Mouse (Mus musculus): ENCODE measurements around the gene Tcam1. TPM values are rescaled to one million over a fixed set of nuclear protein-coding genes. Genes with fewer than 3 reads are reported as not detected.

Tcam1 gene
- total RNA-seq, 1 experiment = 1.0 TPM

- no peak for DNase-seq (ENCODE audit: low read depth, low spot score)
- H3K4me1 ChIP-seq (ENCODE audit: control insufficient read depth in 2 of 2, insufficient read depth in 2 of 2, low read length in 2 of 2, poor library complexity in 1 of 2) = no peaks in the 10 kb centered on the region; a peak in 1 of 4 replicates
- no peak overlapping the region for H3K9ac ChIP-seq (ENCODE audit: insufficient read depth, low read depth, low read length, poor library complexity, severe bottlenecking)
- no peak overlapping the region for H3K4me3 ChIP-seq (ENCODE audit: insufficient read depth in 1 of 2, low read depth in 1 of 2, low read length in 2 of 2, poor library complexity in 1 of 2, severe bottlenecking in 1 of 2)
- TF ChIP-seq HCFC1 (IDR thresholded peaks at IDR 0.05; ENCODE audit: borderline replicate concordance, insufficient read depth, low read length) (no peak), CHD2 (IDR thresholded peaks at IDR 0.05; ENCODE audit: low read depth, low read length) (no peak), ZNF384 (IDR thresholded peaks at IDR 0.05; ENCODE audit: low read depth, low read length) (no peak), ZC3H11A (IDR thresholded peaks at IDR 0.05; ENCODE audit: borderline replicate concordance, low read depth, low read length) (no peak), MAFK (IDR thresholded peaks at IDR 0.05; ENCODE audit: insufficient read depth, low read depth, low read length) (no peak)
- no peaks in the 10 kb centered on the region for H3K9me3 ChIP-seq (ENCODE audit: control insufficient read depth, insufficient read depth, low read depth, low read length)
- no peaks in the 10 kb centered on the region for H3K36me3 ChIP-seq (ENCODE audit: control insufficient read depth, insufficient read depth, low read length, poor library complexity, severe bottlenecking)
- in situ Hi-C loops (cut with MboI; ENCODE audit: low sequenced_read_pairs in 2 of 2, unreplicated experiment in 2 of 2) = no loop called here
- H3K27ac ChIP-seq (ENCODE audit: insufficient read depth, low read depth, low read length, poor library complexity, severe bottlenecking) = no peak overlapping the region
Observed at GRCm38 (mm10) chr11:106307432-106307831, 31.0 kb downstream of the Tcam1 start.

- H3K27ac ChIP-seq (ENCODE audit: insufficient read depth, low read depth, low read length, poor library complexity, severe bottlenecking) = no peak overlapping the region
- TF ChIP-seq ZC3H11A (IDR thresholded peaks at IDR 0.05; ENCODE audit: borderline replicate concordance, low read depth, low read length) (no peak), CHD2 (IDR thresholded peaks at IDR 0.05; ENCODE audit: low read depth, low read length) (no peak), ZNF384 (IDR thresholded peaks at IDR 0.05; ENCODE audit: low read depth, low read length) (no peak), MAFK (IDR thresholded peaks at IDR 0.05; ENCODE audit: insufficient read depth, low read depth, low read length) (no peak), HCFC1 (IDR thresholded peaks at IDR 0.05; ENCODE audit: borderline replicate concordance, insufficient read depth, low read length) (no peak)
- in situ Hi-C loops (cut with MboI; ENCODE audit: low sequenced_read_pairs in 2 of 2, unreplicated experiment in 2 of 2) = no loop called here
- H3K36me3 ChIP-seq (ENCODE audit: control insufficient read depth, insufficient read depth, low read length, poor library complexity, severe bottlenecking) = no peaks in the 10 kb centered on the region
- H3K4me3 ChIP-seq (ENCODE audit: insufficient read depth in 1 of 2, low read depth in 1 of 2, low read length in 2 of 2, poor library complexity in 1 of 2, severe bottlenecking in 1 of 2) = no peak overlapping the region
- no peaks in the 10 kb centered on the region for H3K9me3 ChIP-seq (ENCODE audit: control insufficient read depth, insufficient read depth, low read depth, low read length)
- no peak overlapping the region for H3K9ac ChIP-seq (ENCODE audit: insufficient read depth, low read depth, low read length, poor library complexity, severe bottlenecking)
- DNase-seq (ENCODE audit: low read depth, low spot score) = no peak
- no peaks in the 10 kb centered on the region; a peak in 1 of 4 replicates for H3K4me1 ChIP-seq (ENCODE audit: control insufficient read depth in 2 of 2, insufficient read depth in 2 of 2, low read length in 2 of 2, poor library complexity in 1 of 2)
Observed at GRCm38 (mm10) chr11:106308162-106308561, 31.7 kb downstream of the Tcam1 start.

GRCm38 (mm10) chr11:106310123-106310522, 33.7 kb downstream of the Tcam1 start:
- peaks cover 0 to 12% of the 10 kb centered on the region in 2 experiments; a peak in 2 of 4 replicates for H3K4me1 ChIP-seq (ENCODE audit: control insufficient read depth in 2 of 2, insufficient read depth in 2 of 2, low read length in 2 of 2, poor library complexity in 1 of 2)
- H3K27ac ChIP-seq (ENCODE audit: insufficient read depth, low read depth, low read length, poor library complexity, severe bottlenecking) = no peak overlapping the region
- in situ Hi-C loops (cut with MboI; ENCODE audit: low sequenced_read_pairs in 2 of 2, unreplicated experiment in 2 of 2) = no loop called here
- H3K9me3 ChIP-seq (ENCODE audit: control insufficient read depth, insufficient read depth, low read depth, low read length) = no peaks in the 10 kb centered on the region
- TF ChIP-seq HCFC1 (IDR thresholded peaks at IDR 0.05; ENCODE audit: borderline replicate concordance, insufficient read depth, low read length) = no peak
- TF ChIP-seq MAFK (IDR thresholded peaks at IDR 0.05; ENCODE audit: insufficient read depth, low read depth, low read length) = no peak
- TF ChIP-seq ZC3H11A (IDR thresholded peaks at IDR 0.05; ENCODE audit: borderline replicate concordance, low read depth, low read length) = no peak
- no peak for TF ChIP-seq ZNF384 (IDR thresholded peaks at IDR 0.05; ENCODE audit: low read depth, low read length)
- no peak for TF ChIP-seq CHD2 (IDR thresholded peaks at IDR 0.05; ENCODE audit: low read depth, low read length)
- H3K4me3 ChIP-seq (ENCODE audit: insufficient read depth in 1 of 2, low read depth in 1 of 2, low read length in 2 of 2, poor library complexity in 1 of 2, severe bottlenecking in 1 of 2) = no peak overlapping the region
- H3K36me3 ChIP-seq (ENCODE audit: control insufficient read depth, insufficient read depth, low read length, poor library complexity, severe bottlenecking) = no peaks in the 10 kb centered on the region
- no peak overlapping the region for H3K9ac ChIP-seq (ENCODE audit: insufficient read depth, low read depth, low read length, poor library complexity, severe bottlenecking)
- no peak for DNase-seq (ENCODE audit: low read depth, low spot score)

GRCm38 (mm10) chr11:106313533-106313932, 37.1 kb downstream of the Tcam1 start:
- Histone ChIP-seq H3K4me3 (ENCODE audit: insufficient read depth in 1 of 2, low read depth in 1 of 2, low read length in 2 of 2, poor library complexity in 1 of 2, severe bottlenecking in 1 of 2) (no peak overlapping the region), H3K27ac (ENCODE audit: insufficient read depth, low read depth, low read length, poor library complexity, severe bottlenecking) (no peak overlapping the region), H3K9ac (ENCODE audit: insufficient read depth, low read depth, low read length, poor library complexity, severe bottlenecking) (no peak overlapping the region), H3K36me3 (ENCODE audit: control insufficient read depth, insufficient read depth, low read length, poor library complexity, severe bottlenecking) (no peaks in the 10 kb centered on the region), H3K9me3 (ENCODE audit: control insufficient read depth, insufficient read depth, low read depth, low read length) (no peaks in the 10 kb centered on the region), H3K4me1 (ENCODE audit: control insufficient read depth in 2 of 2, insufficient read depth in 2 of 2, low read length in 2 of 2, poor library complexity in 1 of 2) (peaks cover 0 to 12% of the 10 kb centered on the region in 2 experiments; a peak in 2 of 4 replicates)
- in situ Hi-C loops (cut with MboI; ENCODE audit: low sequenced_read_pairs in 2 of 2, unreplicated experiment in 2 of 2) = no loop called here
- TF ChIP-seq MAFK (IDR thresholded peaks at IDR 0.05; ENCODE audit: insufficient read depth, low read depth, low read length) (no peak), HCFC1 (IDR thresholded peaks at IDR 0.05; ENCODE audit: borderline replicate concordance, insufficient read depth, low read length) (no peak), ZC3H11A (IDR thresholded peaks at IDR 0.05; ENCODE audit: borderline replicate concordance, low read depth, low read length) (no peak), ZNF384 (IDR thresholded peaks at IDR 0.05; ENCODE audit: low read depth, low read length) (no peak), CHD2 (IDR thresholded peaks at IDR 0.05; ENCODE audit: low read depth, low read length) (no peak)
- DNase-seq (ENCODE audit: low read depth, low spot score) = no peak

Measured in ES-E14 (cell line).